Mouse (Mus musculus) A20 (cell line): ENCODE measurements around the gene 4921511C20Rik.

Experiments
- DNase-seq: peaks from one replicate; pipeline ENCODE4 v3.0.0-alpha.2; 2011; ENCODE audit warnings: low read depth, low spot score

4921511C20Rik gene

DNA sequence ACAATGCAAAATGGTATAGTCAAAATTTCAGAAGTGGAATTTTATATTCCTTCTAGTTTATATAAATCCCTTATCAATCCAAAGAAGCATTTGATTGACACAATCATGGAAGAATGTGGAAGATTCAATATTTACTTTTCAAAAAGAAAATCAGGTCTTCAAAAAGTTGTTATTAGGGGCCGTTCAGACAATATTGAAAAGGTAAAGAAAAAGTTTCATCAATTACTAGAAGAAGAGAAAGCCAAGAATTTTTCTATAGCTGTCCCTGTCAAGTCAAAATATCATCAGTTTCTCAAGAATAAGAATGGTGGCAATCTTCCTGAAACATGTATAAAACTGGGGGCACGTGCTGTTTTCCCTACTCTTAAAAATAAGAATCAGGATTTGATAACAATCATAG is at the start of gene 4921511C20Rik:
TSS of gene 4921511C20Rik (plus strand) at position 301 of the 400 bp plus-strand sequence.
- no peak for DNase-seq
